Mouse (Mus musculus) T-helper 1 cell (primary cell): ENCODE data around the gene Wasl.

Experiments
- in situ Hi-C: fragments of 300-600 bp; cut with MboI, MseI; formaldehyde crosslinking; loops from one replicate; pipeline ENCODE4 v1.15.1; 2025; ENCODE audit warnings: high pct_unique_total_duplicates

Gene Wasl

DNA sequence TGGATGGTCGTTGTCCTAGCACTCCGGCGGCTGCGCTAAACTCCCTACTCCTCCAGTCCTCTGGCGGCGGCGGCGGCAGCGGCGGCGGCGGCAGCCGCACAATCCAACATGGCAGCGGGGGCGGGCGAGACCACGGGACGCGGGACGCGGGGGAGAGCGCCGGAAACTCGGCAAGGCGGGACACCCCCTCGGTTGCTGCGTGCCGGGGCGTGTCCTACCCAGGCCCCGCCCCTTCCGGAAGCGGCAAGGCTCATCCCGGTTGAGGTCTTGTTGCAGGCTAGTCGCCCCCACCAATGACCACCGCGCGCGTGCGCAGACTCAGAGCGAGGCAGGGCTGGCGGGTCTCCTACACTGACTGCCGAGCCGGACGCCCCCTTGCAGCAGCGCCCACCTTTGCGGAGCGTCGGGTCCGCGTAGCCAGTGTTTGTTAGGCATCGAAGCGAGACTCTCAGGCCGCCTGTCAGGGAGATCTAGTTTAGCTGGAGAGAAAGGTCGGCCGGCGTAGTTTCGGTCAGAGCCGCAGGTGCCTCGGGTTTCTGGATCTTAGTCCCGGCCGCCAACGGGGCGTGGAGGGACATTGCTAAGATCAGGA, at the start of gene Wasl:
Gene Wasl, minus strand, starts transcription at position 143 of the 592 bp plus-strand sequence.
- in situ Hi-C loops, result loop anchor here (25.0 kb wide), 1 partner anchor 1147 kb away; the partner anchor contains the start of gene Pot1a

DNA sequence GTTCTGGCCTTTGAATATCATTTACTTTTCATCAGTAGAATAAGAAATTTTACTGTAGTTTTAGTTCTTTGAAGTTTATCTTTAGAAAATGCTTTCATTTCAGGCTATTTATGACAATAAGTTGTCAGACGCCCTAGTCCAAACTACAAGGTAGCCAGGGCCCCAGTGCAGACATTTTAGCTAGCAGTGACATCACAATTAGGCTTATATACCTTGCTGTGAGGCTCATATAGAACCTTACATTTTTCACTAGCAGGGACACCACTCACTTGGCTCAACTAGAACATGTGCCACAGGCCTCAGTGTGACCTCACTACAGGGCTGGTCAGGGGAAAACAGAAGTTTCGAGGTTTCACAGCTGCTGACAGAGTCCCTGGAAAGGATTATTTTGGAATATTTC, 42.7 kb upstream of the Wasl start:
- in situ Hi-C loops, result no loop called here

DNA sequence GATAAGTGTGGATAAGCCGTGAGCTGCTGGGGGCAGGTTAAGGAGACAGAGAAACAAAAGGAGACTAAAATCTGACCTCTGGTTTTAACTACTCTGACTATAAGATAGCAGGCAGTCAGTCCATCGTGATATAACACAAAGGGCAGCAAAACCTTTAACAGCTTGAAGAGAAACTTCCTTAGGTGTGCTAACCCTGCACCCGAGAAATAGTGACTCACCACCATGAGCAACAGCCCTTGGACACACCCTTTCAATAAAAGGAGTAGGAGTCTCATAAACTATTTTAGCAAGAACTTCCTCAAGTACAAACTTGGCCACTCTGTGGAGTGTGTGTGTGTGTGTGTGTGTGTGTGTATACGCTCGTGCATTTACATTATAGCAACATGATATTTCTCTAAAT, 42.3 kb upstream of the Wasl start:
- in situ Hi-C loops, result no loop called here

DNA sequence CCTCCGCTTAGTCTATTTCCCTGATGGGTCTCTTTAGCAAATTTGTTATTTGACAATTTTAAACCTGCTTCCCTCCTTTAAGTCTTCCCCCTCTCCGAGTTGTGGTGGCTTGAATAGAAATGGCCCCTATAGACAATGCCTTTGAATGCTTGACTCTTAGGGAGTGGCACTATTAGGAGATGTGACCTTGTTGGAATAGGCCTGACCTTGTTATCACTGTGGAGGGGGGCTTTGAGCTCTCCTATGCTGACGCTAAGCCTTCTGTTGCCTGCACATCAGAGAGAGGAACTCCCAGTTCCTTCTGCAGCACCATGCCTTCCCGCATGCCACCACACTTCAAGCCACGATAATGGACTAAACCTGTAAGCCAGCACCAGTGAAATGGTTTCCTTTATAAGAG, 32.4 kb upstream of the Wasl start:
- in situ Hi-C loops, result no loop called here

DNA sequence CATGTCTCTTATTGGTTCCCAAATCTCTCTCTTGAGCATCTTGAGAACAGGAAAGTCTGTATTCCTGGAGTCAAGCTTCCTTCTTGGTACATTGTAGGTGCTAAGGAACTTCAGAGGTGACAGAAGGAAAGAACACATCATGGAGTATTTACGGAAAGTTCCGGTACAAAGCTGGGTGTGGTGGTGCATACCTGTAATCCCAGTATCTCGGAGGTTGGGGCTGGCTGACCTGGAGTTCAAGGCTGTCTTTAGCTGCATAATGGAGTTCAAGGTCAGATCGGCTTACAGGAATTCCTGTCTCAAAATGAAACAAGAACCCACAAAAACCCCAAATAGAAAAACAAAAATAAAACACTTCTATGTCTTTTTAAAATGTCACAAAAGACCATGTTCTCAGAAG, 31.3 kb upstream of the Wasl start:
- in situ Hi-C loops, result no loop called here

DNA sequence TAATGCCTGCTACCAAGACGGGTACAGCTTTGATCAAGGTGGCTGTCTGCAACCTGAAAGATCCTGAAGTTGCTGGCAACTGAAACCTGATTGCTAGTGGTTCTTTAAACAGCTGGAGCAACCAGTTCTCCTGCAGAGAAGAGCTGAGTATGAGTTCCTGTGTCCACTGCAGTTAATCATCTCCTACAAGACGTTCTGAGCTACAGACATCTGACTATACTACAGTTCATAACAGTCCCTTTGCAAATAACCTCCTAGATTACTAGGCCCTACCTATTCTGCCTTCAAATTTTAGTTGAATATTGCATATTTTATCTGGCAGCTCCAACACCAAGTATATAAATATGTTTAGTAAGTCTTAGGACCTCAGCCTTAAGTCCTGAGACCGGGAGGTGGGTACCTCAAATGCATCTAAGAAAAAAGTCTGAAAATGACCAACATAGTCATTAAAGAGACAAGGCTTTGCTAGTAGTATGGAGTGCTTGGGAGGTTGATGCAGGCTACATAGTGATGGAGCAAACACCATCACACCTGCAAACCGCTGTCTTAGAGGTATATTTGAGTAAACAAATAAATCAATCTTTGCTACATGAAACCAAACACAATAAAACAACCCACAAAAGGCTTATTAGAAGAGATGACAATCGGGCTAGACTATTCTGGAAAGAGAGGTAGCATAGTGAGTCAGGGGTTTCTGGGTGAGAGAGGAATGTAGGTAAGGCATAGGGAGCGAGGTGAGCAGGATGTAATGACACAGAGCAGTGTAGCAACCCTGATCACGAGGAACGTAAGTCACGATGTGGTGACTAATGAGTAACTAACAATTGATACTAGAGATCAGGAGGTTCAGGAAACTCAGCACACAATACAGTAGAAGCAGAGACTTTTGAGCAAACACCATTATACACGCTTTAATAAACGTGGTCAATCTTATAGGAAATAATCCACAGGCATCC, 29.9 kb upstream of the Wasl start:
- in situ Hi-C loops, result no loop called here

DNA sequence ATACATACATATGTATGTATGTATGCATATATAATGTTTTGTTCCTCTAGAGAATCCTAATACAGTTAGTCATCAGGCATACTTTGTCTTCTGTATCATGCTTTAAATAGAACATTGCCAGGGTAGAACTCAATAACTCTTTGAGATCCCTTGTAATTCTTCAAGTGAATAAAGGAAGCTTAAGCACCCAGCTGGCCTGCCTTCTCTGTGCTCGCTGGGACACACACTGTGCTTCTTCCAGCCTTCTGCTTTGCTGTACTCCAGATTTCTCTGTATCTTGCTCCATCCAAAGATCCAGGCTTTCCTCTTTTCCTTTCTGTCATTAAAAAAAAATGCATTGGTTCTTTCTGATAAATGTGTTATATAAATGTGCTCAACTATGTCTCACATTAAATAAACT, 23.1 kb upstream of the Wasl start:
- in situ Hi-C loops, result loop anchor here (10.0 kb wide), 1 partner anchor 153 kb away; no protein-coding TSS in a partner anchor

DNA sequence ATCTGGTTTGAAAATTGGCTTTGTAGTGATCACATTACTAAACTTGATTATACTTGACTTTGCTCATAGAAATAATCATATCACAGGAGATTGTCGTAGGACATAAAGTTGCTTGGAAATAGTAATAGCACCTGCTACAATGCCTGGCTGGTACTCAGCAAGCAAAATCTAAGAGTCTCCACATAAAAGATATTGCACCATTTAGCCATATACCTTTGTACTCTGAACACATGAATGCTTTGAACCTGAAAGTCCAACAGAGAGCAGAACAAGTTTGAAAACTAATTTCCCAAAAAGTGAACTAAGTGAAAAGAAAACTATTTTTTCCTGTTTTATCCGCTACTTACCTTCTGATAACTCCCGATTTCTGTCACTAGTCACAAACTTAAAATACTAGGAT, 18.3 kb upstream of the Wasl start:
- in situ Hi-C loops, result loop anchor here (10.0 kb wide), 1 partner anchor 148 kb away; no protein-coding TSS in a partner anchor

DNA sequence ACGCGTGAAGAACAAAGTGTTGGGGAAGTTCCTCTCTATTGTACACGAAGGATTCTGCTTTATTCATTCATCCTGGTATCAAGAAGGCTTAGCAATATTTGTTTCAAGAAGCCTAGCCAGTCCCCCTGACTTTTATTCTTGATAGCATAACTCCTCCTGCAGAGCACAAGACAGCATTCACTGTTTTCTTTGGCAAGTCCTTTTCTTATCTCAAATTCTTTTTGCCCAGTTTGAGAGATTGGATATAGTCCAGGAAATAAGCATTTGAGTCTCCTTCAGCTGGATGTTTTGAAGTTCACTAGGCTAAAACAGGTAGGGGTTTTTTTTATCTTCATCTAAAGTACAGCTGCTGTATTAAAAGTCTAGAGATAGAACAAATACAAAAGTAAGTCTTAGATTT, 3.0 kb upstream of the Wasl start:
- in situ Hi-C loops, result loop anchor here (25.0 kb wide), 1 partner anchor 1144 kb away; the partner anchor contains the start of gene Pot1a

DNA sequence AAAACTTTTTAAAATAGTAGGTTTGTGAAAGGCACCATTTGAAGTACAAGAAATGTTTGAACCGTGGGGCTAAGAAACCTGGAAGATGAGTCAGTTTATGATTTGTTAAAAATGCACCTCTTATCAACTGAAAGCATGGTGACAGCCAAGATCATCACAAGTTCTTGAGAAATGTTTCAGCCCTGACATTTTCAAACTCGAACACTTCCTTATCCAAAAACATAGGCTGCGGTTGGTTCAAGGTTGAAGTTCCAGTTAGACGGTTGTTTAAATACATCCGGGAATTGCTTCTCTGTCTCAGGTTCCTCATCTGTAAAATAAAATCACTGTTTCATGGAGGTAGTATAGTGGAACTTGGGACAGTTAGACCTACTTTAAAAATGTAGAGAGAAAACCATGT, 1.4 kb upstream of the Wasl start:
- in situ Hi-C loops, result loop anchor here (25.0 kb wide), 1 partner anchor 1146 kb away; the partner anchor contains the start of gene Pot1a

DNA sequence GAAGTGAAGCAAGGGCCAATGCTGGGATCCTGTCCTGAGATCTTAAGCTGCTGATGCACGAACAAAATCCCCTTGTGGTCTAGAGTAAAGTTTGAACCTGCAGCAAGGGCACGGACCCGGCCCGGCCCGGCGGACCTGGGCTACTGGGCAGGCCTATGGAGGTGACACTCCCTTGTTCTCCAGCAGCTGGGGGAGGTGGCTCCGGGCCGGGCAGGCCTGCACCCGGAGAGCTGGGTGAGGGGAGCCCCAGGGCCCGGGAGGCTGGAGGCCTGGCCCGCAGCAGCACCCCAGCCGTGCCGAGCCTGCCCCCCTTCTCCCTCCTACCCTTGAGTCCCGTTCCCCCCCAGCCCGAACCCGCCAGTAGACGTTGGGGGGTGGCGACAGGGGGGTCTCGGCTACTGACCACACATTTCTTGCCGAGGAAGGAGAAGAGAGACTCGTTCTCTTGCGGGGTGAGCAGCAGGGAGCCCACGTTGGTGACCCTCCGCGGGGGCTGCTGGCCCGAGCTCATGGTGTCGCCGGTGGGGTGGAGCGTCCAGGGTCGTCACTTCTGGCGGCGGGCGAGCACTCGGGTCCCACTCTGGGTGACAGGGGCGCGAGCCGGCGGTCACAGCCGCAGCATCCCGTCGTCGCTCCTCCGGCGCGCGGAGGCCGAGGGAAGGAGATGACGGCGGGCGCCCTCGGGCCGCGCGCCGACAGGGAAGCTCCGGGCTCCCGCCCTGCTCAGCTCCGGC, 509 bp downstream of the Wasl start:
- in situ Hi-C loops, result loop anchor here (25.0 kb wide), 1 partner anchor 1148 kb away; the partner anchor contains the start of gene Pot1a

DNA sequence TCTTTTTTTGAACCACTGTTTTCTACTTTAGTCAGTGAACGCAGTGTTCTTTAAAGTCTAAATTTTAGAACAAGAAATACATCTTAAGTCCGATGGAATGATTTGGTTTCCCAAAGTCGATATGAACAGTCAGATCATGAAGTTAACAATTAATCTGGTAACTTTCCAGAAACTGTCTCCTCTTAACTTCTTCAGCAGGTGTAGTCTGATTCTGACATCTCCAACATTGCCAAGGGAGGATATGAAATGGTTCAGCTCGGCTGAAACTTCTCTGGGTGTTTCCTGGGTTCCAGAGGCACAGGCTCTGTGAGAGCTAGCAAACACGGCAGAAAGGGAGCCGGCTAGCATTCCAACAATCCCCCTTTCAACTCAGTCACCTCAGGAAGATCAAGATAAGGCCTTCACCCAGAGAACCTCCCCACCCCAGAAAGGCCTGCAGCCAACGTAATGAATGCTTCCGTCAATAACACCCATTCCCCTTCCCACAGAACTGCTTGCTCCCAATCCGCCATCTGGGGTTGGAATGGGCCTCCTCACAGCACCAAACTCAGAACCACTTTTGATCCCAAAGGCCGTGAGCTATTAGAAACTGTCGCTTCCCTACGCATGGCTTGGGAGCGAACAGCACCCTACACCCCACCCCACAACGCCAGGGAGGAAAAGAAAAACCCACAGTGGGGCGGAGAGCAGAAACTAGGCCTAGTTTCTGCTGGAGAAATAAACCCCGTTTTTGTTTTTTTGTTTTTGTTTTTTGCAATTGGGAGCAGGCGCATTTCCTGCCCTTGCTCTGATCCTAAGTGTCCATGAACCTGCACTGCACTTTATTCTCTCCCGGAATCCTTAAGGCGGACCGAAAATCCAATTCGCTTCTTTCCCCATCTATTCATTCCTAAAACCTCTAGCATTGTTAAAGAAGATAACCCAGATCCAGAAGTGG, 1.3 kb downstream of the Wasl start:
- in situ Hi-C loops, result loop anchor here (25.0 kb wide), 1 partner anchor 1149 kb away; the partner anchor contains the start of gene Pot1a

DNA sequence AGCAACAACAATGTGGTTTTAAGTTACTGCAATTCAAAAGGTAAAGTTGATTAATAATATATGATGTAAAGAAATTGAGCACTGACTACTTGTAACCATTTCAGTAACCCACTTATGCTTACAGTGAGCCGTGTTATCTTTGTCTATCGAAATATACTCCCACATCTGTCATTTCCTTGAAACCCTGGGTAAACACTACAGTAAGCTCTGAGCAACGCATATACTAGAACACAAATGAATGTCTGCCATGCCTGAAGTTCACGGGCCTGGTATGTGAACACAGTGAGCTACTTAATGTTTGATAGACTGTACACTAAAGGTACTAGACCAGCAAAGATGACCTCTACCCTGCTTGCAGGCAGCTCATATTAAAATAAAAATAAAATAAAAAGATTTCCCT, 2.3 kb downstream of the Wasl start:
- in situ Hi-C loops, result loop anchor here (25.0 kb wide), 1 partner anchor 1150 kb away; the partner anchor contains the start of gene Pot1a

DNA sequence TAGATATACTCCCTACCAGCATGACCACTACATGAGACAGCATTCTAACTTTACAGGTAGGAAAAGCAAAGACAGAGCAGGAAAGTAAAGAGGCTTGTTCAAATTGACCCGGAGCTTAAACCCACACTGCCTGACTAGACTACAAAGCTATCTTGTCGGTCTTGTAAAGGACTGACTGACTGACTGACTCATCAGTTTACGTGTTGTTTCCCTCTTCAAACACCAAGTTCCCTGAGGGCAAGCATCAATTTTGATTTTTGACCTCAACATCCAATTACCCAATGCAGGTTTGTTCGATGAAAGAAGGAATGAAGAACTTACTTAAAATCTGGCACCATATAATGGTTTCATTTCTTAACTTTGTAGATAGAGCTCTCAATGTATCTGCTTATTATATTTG, 2.9 kb downstream of the Wasl start:
- in situ Hi-C loops, result loop anchor here (25.0 kb wide), 1 partner anchor 1150 kb away; the partner anchor contains the start of gene Pot1a

DNA sequence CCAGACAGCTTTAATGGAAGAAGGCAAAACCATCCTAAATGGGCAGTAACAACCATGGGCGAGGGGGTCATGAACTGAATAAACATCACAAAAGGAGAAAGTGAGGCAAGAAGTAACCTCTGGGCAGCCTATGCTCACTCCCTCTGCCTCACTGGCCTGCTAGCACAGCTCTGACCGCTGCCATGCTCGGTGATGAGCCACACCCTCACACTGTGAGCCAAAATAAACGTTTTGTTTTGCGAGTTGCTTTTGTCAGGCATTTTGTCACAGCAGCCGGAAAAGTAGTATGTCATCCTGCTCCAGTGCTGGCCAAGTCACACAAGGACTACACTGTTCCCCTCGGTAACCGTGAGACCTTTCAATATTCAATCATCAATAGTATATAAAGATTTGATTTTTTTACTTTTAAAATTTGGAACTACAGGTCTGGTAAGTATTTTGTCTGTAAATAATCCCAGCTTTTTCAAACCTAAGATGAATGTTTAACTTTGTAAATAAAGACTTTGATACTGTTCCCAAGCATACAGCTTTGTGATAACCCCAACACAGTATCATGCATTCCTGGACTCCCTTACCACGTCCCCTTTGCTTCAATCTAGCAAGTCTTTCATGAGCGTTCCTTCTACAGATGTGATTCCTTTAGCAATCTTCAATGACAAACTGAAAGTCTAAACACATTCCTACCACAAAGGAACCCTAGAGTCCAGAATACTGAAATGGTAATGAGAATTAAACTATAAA, 7.0 kb downstream of the Wasl start:
- in situ Hi-C loops, result loop anchor here (25.0 kb wide), 1 partner anchor 1154 kb away; the partner anchor contains the start of gene Pot1a

DNA sequence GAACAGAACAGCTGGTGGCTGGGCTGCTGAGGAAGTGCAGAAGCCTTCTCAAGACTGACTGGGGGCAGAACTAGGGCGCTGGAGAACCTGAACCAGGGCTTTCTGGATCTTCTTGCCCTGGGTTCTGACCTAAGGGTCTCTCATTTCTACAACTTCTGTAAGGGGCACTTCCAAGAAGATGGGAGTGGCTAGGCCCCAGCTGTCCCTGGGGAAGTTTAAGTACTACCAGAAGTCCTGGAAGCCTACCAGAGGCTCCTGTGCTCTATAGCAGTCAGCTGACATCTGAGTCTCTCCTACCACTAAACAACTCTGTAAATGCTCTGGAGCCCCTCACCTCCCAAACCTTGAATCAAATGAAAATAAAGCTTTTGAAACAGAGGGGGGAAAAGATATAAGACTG, 8.7 kb downstream of the Wasl start:
- in situ Hi-C loops, result loop anchor here (25.0 kb wide), 1 partner anchor 1156 kb away; the partner anchor contains the start of gene Pot1a

DNA sequence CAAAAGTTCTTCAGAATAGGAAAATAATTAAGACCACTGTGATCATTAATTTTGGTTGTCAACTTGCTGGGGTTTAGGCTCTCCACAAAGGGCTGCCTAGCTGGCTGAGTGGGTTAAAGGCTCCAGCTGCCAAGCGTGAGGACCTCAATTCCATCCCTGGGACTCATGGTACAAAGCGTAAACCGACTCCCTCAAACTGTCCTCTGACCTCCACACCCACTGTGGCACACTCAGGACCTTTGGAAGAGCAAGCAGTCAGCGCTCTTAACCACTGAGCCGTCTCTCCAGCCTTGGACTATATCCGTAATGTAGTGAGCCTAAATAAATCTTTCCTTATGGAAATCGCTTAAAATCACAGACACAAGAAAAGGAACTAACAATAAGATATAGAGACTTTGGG, 13.3 kb downstream of the Wasl start:
- in situ Hi-C loops, result loop anchor here (25.0 kb wide), 1 partner anchor 1161 kb away; the partner anchor contains the start of gene Pot1a

DNA sequence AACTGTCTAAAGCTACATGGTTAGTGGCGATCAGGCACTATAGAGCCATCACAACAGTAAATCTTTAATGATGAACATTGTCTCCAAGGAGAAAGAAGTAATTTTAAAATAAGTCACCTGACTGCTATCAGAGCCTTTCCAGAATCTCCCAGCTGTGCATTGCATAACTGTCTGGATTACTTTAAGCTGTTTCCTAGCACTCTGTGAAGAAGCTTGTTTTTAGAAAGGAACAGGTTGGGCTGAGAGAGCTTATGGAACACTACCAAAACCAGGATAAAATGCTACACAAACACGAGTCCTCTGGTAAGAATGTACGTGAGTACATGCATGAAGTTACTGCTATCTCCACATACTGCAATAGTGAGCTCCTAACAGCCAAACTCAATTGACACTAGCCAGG, 14.1 kb downstream of the Wasl start:
- in situ Hi-C loops, result loop anchor here (25.0 kb wide), 1 partner anchor 1162 kb away; the partner anchor contains the start of gene Pot1a

DNA sequence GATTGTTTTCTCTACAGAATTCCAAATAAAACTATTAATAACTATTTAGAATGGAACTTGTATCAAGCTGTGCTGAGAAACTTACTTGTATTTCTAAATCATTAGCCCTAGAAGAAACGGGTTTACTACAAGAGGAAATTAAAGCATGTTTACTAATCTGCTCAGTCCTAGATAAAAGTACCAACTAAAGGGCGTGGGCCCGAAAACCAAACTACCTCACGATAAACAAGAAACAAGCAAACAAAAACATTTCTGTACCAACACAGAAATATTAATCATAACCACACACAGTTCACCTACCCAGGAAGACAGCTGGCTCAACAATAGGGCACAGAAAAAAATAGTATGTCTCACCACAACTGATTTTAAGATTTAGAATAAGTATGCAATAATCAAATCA, 16.4 kb downstream of the Wasl start:
- in situ Hi-C loops, result no loop called here
